Mouse (Mus musculus): ENCODE results near the gene Il18rap. TPM values are rescaled to one million over a fixed set of nuclear protein-coding genes. Genes with fewer than 3 reads are reported as not detected.

Gene Il18rap
- polyA plus RNA-seq, 1 experiment from 2014 or later, result 0.15 TPM

GRCm38 (mm10) chr1:40494594-40494993 lies 20.6 kb upstream of the Il18rap start:
- no peaks in the 10 kb centered on the region for H3K27me3 ChIP-seq (ENCODE audit: control insufficient read depth, insufficient read depth, low read length)
- WGBS, result 74% methylated on average over 4 of the region's 4 CpGs

GRCm38 (mm10) chr1:40499708-40500107 lies 15.5 kb upstream of the Il18rap start:
- H3K4me1 ChIP-seq (replicated peaks; ENCODE audit: control insufficient read depth, insufficient read depth), result no peaks in the 10 kb centered on the region
- H3K27me3 ChIP-seq (ENCODE audit: control insufficient read depth, insufficient read depth, low read length), result no peaks in the 10 kb centered on the region
- ATAC-seq (ENCODE audit: low FRiP score, low TSS enrichment) (no peak), DNase-seq (ENCODE audit: low spot score) (no peak)
- no peaks in the 10 kb centered on the region for H3K36me3 ChIP-seq (ENCODE audit: control insufficient read depth, insufficient read depth, low read length)
- no peak overlapping the region for H3K27ac ChIP-seq (replicated peaks)
- H3K9me3 ChIP-seq (ENCODE audit: control insufficient read depth, low read length), result no peaks in the 10 kb centered on the region
- no peak for TF ChIP-seq EP300 (optimal IDR thresholded peaks at IDR 0.05)
- no peak for TF ChIP-seq CTCF (IDR thresholded peaks at IDR 0.05; ENCODE audit: low read depth)
- WGBS, result 67% methylated on average over 1 of the region's 1 CpGs
- no peak overlapping the region for H3K4me3 ChIP-seq (ENCODE audit: low read depth, low read length)
- no peak overlapping the region for H3K9ac ChIP-seq (ENCODE audit: low read length)
- no peak overlapping the region for H3K4me2 ChIP-seq (replicated peaks; ENCODE audit: low read depth)

More at GRCm38 (mm10) chr1:40494594-40494993, 20.6 kb upstream of the Il18rap start:
- Histone ChIP-seq H3K4me2 (replicated peaks; ENCODE audit: low read depth) (no peak overlapping the region), H3K4me1 (replicated peaks; ENCODE audit: control insufficient read depth, insufficient read depth) (no peaks in the 10 kb centered on the region), H3K36me3 (ENCODE audit: control insufficient read depth, insufficient read depth, low read length) (no peaks in the 10 kb centered on the region), H3K27ac (replicated peaks) (no peak overlapping the region), H3K9me3 (ENCODE audit: control insufficient read depth, low read length) (no peaks in the 10 kb centered on the region), H3K4me3 (ENCODE audit: low read depth, low read length) (no peak overlapping the region), H3K9ac (ENCODE audit: low read length) (no peak overlapping the region)
- DNase-seq (ENCODE audit: low spot score) (no peak), ATAC-seq (ENCODE audit: low FRiP score, low TSS enrichment) (no peak)
- TF ChIP-seq CTCF (IDR thresholded peaks at IDR 0.05; ENCODE audit: low read depth) (no peak), EP300 (optimal IDR thresholded peaks at IDR 0.05) (no peak)

GRCm38 (mm10) chr1:40501126-40501525 lies 14.0 kb upstream of the Il18rap start:
- no peak overlapping the region for H3K27ac ChIP-seq (replicated peaks)
- no peak overlapping the region for H3K4me2 ChIP-seq (replicated peaks; ENCODE audit: low read depth)
- DNase-seq (ENCODE audit: low spot score), result no peak
- ATAC-seq (ENCODE audit: low FRiP score, low TSS enrichment), result no peak
- TF ChIP-seq EP300 (optimal IDR thresholded peaks at IDR 0.05), result no peak
- TF ChIP-seq CTCF (IDR thresholded peaks at IDR 0.05; ENCODE audit: low read depth), result no peak
- no peak overlapping the region for H3K9ac ChIP-seq (ENCODE audit: low read length)
- H3K27me3 ChIP-seq (ENCODE audit: control insufficient read depth, insufficient read depth, low read length), result no peaks in the 10 kb centered on the region
- no peaks in the 10 kb centered on the region for H3K36me3 ChIP-seq (ENCODE audit: control insufficient read depth, insufficient read depth, low read length)
- no peaks in the 10 kb centered on the region for H3K4me1 ChIP-seq (replicated peaks; ENCODE audit: control insufficient read depth, insufficient read depth)
- WGBS, result 74% methylated on average over 4 of the region's 4 CpGs
- H3K4me3 ChIP-seq (ENCODE audit: low read depth, low read length), result no peak overlapping the region
- no peaks in the 10 kb centered on the region for H3K9me3 ChIP-seq (ENCODE audit: control insufficient read depth, low read length)

DNA sequence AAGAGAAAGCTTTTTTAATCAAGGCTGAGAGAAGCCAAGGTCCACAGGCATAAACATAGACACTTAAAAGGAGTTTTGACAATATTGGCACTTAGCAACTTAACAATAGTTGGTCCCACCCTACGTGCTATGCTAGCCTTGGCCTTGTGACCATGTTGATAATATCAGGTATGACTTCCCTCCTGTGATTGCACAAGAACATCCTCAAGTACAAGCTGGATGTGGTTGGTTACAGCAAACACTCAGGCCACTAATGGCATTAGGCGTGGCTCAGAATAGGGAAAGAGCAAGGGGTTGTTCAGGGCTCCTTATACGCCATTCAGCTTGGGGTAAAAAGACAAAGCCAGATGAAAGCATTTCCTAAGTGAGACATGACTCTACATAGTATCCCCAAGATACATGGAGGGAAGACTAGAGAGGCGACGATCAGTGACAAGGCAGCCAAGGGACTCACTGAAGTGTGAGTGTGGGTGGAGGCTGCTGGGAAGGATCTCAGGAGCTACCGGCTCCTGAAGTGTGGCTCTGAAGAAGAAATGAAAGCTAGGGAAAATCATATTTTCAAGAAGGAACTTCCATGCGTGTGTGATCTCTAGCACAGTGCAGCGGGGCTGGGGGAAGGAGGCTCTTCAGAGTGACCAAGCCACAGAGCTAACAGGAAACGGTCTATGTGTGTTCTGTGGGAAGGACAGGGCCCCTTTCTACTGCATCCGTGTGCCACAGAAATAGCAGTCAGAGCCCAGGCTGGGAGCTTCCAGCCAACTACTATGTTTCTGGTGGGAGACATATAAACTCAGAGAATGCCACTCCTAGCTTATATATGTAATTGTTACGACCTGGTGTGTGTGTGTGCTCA lies 13.4 kb upstream of the Il18rap start:
- no peaks in the 10 kb centered on the region for H3K4me1 ChIP-seq (replicated peaks; ENCODE audit: control insufficient read depth, insufficient read depth)
- no peaks in the 10 kb centered on the region for H3K27me3 ChIP-seq (ENCODE audit: control insufficient read depth, insufficient read depth, low read length)
- no peak overlapping the region for H3K4me3 ChIP-seq (ENCODE audit: low read depth, low read length)
- H3K9me3 ChIP-seq (ENCODE audit: control insufficient read depth, low read length), result no peaks in the 10 kb centered on the region
- H3K4me2 ChIP-seq (replicated peaks; ENCODE audit: low read depth), result no peak overlapping the region
- 79% methylated on average over 11 of the region's 11 CpGs for WGBS
- H3K27ac ChIP-seq (replicated peaks), result no peak overlapping the region
- DNase-seq (ENCODE audit: low spot score) (no peak), ATAC-seq (ENCODE audit: low FRiP score, low TSS enrichment) (peak; percentile 38; the same call in 1 of the 2 replicates)
- H3K9ac ChIP-seq (ENCODE audit: low read length), result no peak overlapping the region
- no peaks in the 10 kb centered on the region for H3K36me3 ChIP-seq (ENCODE audit: control insufficient read depth, insufficient read depth, low read length)
- TF ChIP-seq CTCF (IDR thresholded peaks at IDR 0.05; ENCODE audit: low read depth) (no peak), EP300 (optimal IDR thresholded peaks at IDR 0.05) (no peak)

- no peak overlapping the region for H3K4me2 ChIP-seq (replicated peaks; ENCODE audit: low read depth)
- no peak overlapping the region for H3K4me3 ChIP-seq (ENCODE audit: low read depth, low read length)
- WGBS, result 66% methylated on average over 5 of the region's 5 CpGs
- no peak overlapping the region for H3K27ac ChIP-seq (replicated peaks)
- no peaks in the 10 kb centered on the region for H3K27me3 ChIP-seq (ENCODE audit: control insufficient read depth, insufficient read depth, low read length)
- TF ChIP-seq CTCF (IDR thresholded peaks at IDR 0.05; ENCODE audit: low read depth), result no peak
- TF ChIP-seq EP300 (optimal IDR thresholded peaks at IDR 0.05), result no peak
- H3K4me1 ChIP-seq (replicated peaks; ENCODE audit: control insufficient read depth, insufficient read depth), result no peaks in the 10 kb centered on the region
- ATAC-seq (ENCODE audit: low FRiP score, low TSS enrichment), result no peak
- DNase-seq (ENCODE audit: low spot score), result no peak
- H3K36me3 ChIP-seq (ENCODE audit: control insufficient read depth, insufficient read depth, low read length), result no peaks in the 10 kb centered on the region
- no peaks in the 10 kb centered on the region for H3K9me3 ChIP-seq (ENCODE audit: control insufficient read depth, low read length)
- no peak overlapping the region for H3K9ac ChIP-seq (ENCODE audit: low read length)
Observed at GRCm38 (mm10) chr1:40504548-40504947, 10.6 kb upstream of the Il18rap start.

GRCm38 (mm10) chr1:40516364-40516763 lies 1.2 kb downstream of the Il18rap start:
- Histone ChIP-seq H3K4me3 (ENCODE audit: low read depth, low read length) (no peak overlapping the region), H3K9me3 (ENCODE audit: control insufficient read depth, low read length) (no peaks in the 10 kb centered on the region), H3K27me3 (ENCODE audit: control insufficient read depth, insufficient read depth, low read length) (no peaks in the 10 kb centered on the region), H3K4me1 (replicated peaks; ENCODE audit: control insufficient read depth, insufficient read depth) (no peaks in the 10 kb centered on the region), H3K4me2 (replicated peaks; ENCODE audit: low read depth) (no peak overlapping the region), H3K36me3 (ENCODE audit: control insufficient read depth, insufficient read depth, low read length) (no peaks in the 10 kb centered on the region), H3K9ac (ENCODE audit: low read length) (no peak overlapping the region), H3K27ac (replicated peaks) (no peak overlapping the region)
- TF ChIP-seq CTCF (IDR thresholded peaks at IDR 0.05; ENCODE audit: low read depth) (no peak), EP300 (optimal IDR thresholded peaks at IDR 0.05) (no peak)
- no peak for DNase-seq (ENCODE audit: low spot score)
- no peak for ATAC-seq (ENCODE audit: low FRiP score, low TSS enrichment)
- WGBS, result 89% methylated on average over 6 of the region's 6 CpGs

All from stomach, postnatal 0 days (tissue).